Mouse (Mus musculus) lung, adult 2 months (tissue): ENCODE data around the gene Ewsr1.

Experiments used
- CTCF ChIP-seq: fragments of 200-500 bp; IDR thresholded peaks from 2 replicates; pipeline ENCODE4 v1.5.1; 2011; ENCODE audit warnings: mild to moderate bottlenecking, low read length, control low read depth; ENCODE audit not compliant: insufficient read depth
- POLR2A ChIP-seq: fragments of 200-500 bp; IDR thresholded peaks from 2 replicates; pipeline ENCODE4 v1.6.1; 2011; ENCODE audit warnings: low read depth, mild to moderate bottlenecking, control low read depth, low read length, borderline replicate concordance; ENCODE audit errors: extremely low read depth

DNA sequence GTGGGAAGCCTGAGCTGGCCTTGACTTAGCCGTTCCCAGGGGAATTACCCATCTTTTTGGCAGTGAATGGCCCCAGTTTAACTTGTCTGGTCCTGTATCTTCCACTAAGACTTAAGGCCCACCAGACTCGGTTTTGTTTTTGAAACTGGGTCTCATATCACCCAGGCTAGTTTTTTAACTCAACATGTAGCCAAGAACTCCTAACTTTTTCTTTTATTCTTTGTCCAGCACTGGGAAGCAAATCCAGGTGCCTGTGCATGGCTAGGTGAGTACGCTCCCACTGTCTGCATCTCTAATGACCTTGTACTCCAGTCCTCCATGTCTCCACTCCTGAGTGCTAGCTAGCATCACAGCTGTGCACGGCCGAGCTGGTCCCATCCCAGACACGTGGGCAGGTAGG lies 2.6 kb upstream of the Ewsr1 start:
- no peak for TF ChIP-seq CTCF
- no peak for TF ChIP-seq POLR2A
